Comparison of ENCODE assay signal across 10 mouse cellular contexts in the genomic region with DNA sequence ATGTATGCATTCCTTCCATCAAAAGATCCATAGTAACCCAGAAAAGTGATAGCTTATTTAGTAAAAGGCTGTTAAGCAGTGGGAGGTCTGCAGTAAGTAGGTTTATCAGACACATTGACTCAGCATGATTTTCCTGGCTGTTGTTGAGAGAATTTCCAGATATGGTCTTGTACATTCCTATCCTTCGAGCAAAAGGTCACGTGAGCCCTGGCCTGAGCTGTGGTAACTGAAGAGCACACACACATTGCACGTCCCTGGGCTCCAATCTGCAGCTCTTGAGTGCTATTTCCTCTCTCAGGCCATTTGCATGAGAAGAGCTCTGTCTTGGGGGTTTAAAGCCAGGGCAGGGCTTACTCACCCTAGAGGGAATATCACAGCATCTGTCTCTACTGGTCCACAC.
DNase-seq lines count a peak whose midpoint lies in the region; ATAC-seq and TF ChIP-seq lines count a peak whose summit lies in the region.
"Had no signal": no experiment of that assay in that cellular context is flagged by ENCODE, and none has a peak within 500 bp of the region (broad histone marks: within the 10 kb centered on the region; RNA-seq: fewer than 3 reads in every experiment).

No protein-coding gene starts in this region.

- no peak for TF ChIP-seq CTCF in heart, postnatal 0 days (IDR thresholded peaks at IDR 0.05; ENCODE audit: low read depth)
- no peak for TF ChIP-seq CTCF in layer of hippocampus, adult 2 months (conservative IDR thresholded peaks at IDR 0.05)

- TF ChIP-seq EP300 in heart, postnatal 0 days (IDR thresholded peaks at IDR 0.05; ENCODE audit: low read depth) = peak; percentile 49; the same call in 1 of the 2 replicates

- peak overlapping the region; percentile 67 for H3K27ac ChIP-seq in heart, postnatal 0 days (ENCODE audit: low read depth)
- peak overlapping the region; percentile 62 for H3K27ac ChIP-seq in lung, embryonic 16.5 days (ENCODE audit: low read length)
- H3K27ac ChIP-seq in layer of hippocampus, adult 2 months = no peak overlapping the region
- no peak overlapping the region for H3K27ac ChIP-seq in forebrain, embryonic 13.5 days
- H3K27ac ChIP-seq: forebrain, embryonic 15.5 days; neural tube, embryonic 13.5 days had no signal

- H3K4me2 ChIP-seq in heart, postnatal 0 days (ENCODE audit: low read depth, low read length) = no peak overlapping the region
- H3K4me2 ChIP-seq in lung, embryonic 16.5 days (ENCODE audit: low read depth, low read length) = no peak overlapping the region
- H3K4me2 ChIP-seq in forebrain, embryonic 13.5 days = no peak overlapping the region
- H3K4me2 ChIP-seq: forebrain, embryonic 15.5 days; neural tube, embryonic 13.5 days had no signal

- intact Hi-C loops in heart, postnatal 25 days (cut with DNase I) = no loop called here

- H3K4me3 ChIP-seq in heart, postnatal 0 days (ENCODE audit: low read depth, low read length) = no peak overlapping the region
- H3K4me3 ChIP-seq in lung, embryonic 16.5 days (ENCODE audit: low read length) = no peak overlapping the region
- H3K4me3 ChIP-seq in layer of hippocampus, adult 2 months = no peak overlapping the region
- H3K4me3 ChIP-seq in forebrain, embryonic 13.5 days = no peak overlapping the region
- H3K4me3 ChIP-seq: forebrain, embryonic 15.5 days; neural tube, embryonic 13.5 days had no signal

- no peaks in the 10 kb centered on the region for H3K9me3 ChIP-seq in heart, postnatal 0 days (replicated peaks; ENCODE audit: control insufficient read depth, low read length)
- no peaks in the 10 kb centered on the region for H3K9me3 ChIP-seq in lung, embryonic 16.5 days (ENCODE audit: control insufficient read depth, low read length)
- no peaks in the 10 kb centered on the region for H3K9me3 ChIP-seq in forebrain, embryonic 13.5 days (replicated peaks)
- H3K9me3 ChIP-seq: forebrain, embryonic 15.5 days; neural tube, embryonic 13.5 days had no signal

- H3K9ac ChIP-seq in heart, postnatal 0 days (replicated peaks; ENCODE audit: low read depth, low read length) = no peak overlapping the region
- H3K9ac ChIP-seq in lung, embryonic 16.5 days (ENCODE audit: low read length) = no peak overlapping the region
- no peak overlapping the region for H3K9ac ChIP-seq in forebrain, embryonic 13.5 days
- H3K9ac ChIP-seq: forebrain, embryonic 15.5 days; neural tube, embryonic 13.5 days had no signal

- no peaks in the 10 kb centered on the region for H3K27me3 ChIP-seq in heart, postnatal 0 days (ENCODE audit: control insufficient read depth, insufficient read depth, low read length)
- no peaks in the 10 kb centered on the region for H3K27me3 ChIP-seq in lung, embryonic 16.5 days (ENCODE audit: control insufficient read depth, insufficient read depth, low read depth, low read length)
- H3K27me3 ChIP-seq in forebrain, embryonic 13.5 days = no peaks in the 10 kb centered on the region
- H3K27me3 ChIP-seq: forebrain, embryonic 15.5 days; neural tube, embryonic 13.5 days had no signal

- DNase-seq in heart, adult 11 months = peak; percentile 94
- no peak for DNase-seq in heart, postnatal 25 days (ENCODE audit: low spot score)
- DNase-seq in Muller cell, postnatal 12 days (ENCODE audit: inconsistent ontology term) = peak; percentile 62
- peak; percentile 90 for DNase-seq in heart, postnatal 0 days (ENCODE audit: low spot score)
- DNase-seq in left cerebral cortex, adult 18-20 months (ENCODE audit: low spot score in 2 of 2) = no peak
- no peak for DNase-seq in layer of hippocampus, adult 2 months (ENCODE audit: low spot score in 2 of 2)

- 5% methylated on average over 3 of the region's 3 CpGs for WGBS in heart, postnatal 0 days
- 9% methylated on average over 3 of the region's 3 CpGs for WGBS in lung, embryonic 16.5 days
- WGBS in forebrain, embryonic 13.5 days = 24% methylated on average over 3 of the region's 3 CpGs

- H3K4me1 ChIP-seq in heart, postnatal 0 days (ENCODE audit: control insufficient read depth, insufficient read depth) = peaks cover 24% of the 10 kb centered on the region
- 0 out of 2 replicates have a peak, but pooled peaks cover 4% of the 10 kb centered on the region for H3K4me1 ChIP-seq in lung, embryonic 16.5 days (replicated peaks; ENCODE audit: control insufficient read depth, insufficient read depth, low read length)
- no peaks in the 10 kb centered on the region for H3K4me1 ChIP-seq in forebrain, embryonic 13.5 days
- H3K4me1 ChIP-seq: forebrain, embryonic 15.5 days had no signal

- ATAC-seq in heart, postnatal 0 days (ENCODE audit: insufficient read depth, low read depth) = peak; percentile 100
- ATAC-seq in lung, embryonic 16.5 days (ENCODE audit: low read depth) = peak; percentile 99
- ATAC-seq in forebrain, embryonic 13.5 days = no peak
- ATAC-seq: forebrain, embryonic 15.5 days had no signal

- no peaks in the 10 kb centered on the region for H3K36me3 ChIP-seq in heart, postnatal 0 days (replicated peaks; ENCODE audit: control insufficient read depth, insufficient read depth, low read length)
- H3K36me3 ChIP-seq in lung, embryonic 16.5 days (ENCODE audit: control insufficient read depth, insufficient read depth, low read length) = no peaks in the 10 kb centered on the region
- no peaks in the 10 kb centered on the region for H3K36me3 ChIP-seq in forebrain, embryonic 13.5 days (ENCODE audit: poor library complexity, severe bottlenecking)
- H3K36me3 ChIP-seq: forebrain, embryonic 15.5 days; neural tube, embryonic 13.5 days had no signal

Comparison
In these comparisons a context has a peak if more than half of its experiments do, and no peak if none do; other contexts are left out.
1. DNase-seq: peak in heart, adult 11 months (single experiment), Muller cell, postnatal 12 days (single experiment) and heart, postnatal 0 days (single experiment); none in heart, postnatal 25 days (single experiment), left cerebral cortex, adult 18-20 months (0 of 2) and layer of hippocampus, adult 2 months (0 of 2).
2. H3K27ac ChIP-seq: peak in heart, postnatal 0 days (single experiment) and lung, embryonic 16.5 days (single experiment); none in layer of hippocampus, adult 2 months (single experiment) and forebrain, embryonic 13.5 days (single experiment).